Mouse (Mus musculus): Measurements from ENCODE around the gene Tapbp. TPM values are rescaled to one million over a fixed set of nuclear protein-coding genes. Genes with fewer than 3 reads are reported as not detected.

The Tapbp gene
- polyA plus RNA-seq, 1 experiment = 28.5 TPM

- Histone ChIP-seq H3K27ac (ENCODE audit: insufficient read depth, low read length) (no peak overlapping the region), H3K4me3 (replicated peaks; ENCODE audit: insufficient read depth, low read depth, low read length) (no peak overlapping the region), H3K27me3 (ENCODE audit: control insufficient read depth, insufficient read depth, low read length) (no peaks in the 10 kb centered on the region), H3K4me1 (ENCODE audit: control insufficient read depth, insufficient read depth, low read length) (peaks cover 5% of the 10 kb centered on the region; the same call in 1 of the 2 replicates)
- WGBS = 83% methylated on average over 21 of the region's 21 CpGs
- DNase-seq = no peak
- TF ChIP-seq POLR2A (IDR thresholded peaks at IDR 0.05; ENCODE audit: borderline replicate concordance, insufficient read depth, low read length) (no peak), CTCF (IDR thresholded peaks at IDR 0.05; ENCODE audit: borderline replicate concordance, insufficient read depth, low read depth, low read length) (no peak)
These were observed 19.8 kb downstream of the Tapbp start for GRCm38 (mm10) chr17:33935422-33936055.

GRCm38 (mm10) chr17:33936993-33937392 is 21.3 kb downstream of the Tapbp start:
- no peak for DNase-seq
- no peaks in the 10 kb centered on the region for H3K27me3 ChIP-seq (ENCODE audit: control insufficient read depth, insufficient read depth, low read length)
- H3K4me3 ChIP-seq (replicated peaks; ENCODE audit: insufficient read depth, low read depth, low read length) = no peak overlapping the region
- WGBS = 77% methylated on average over 15 of the region's 15 CpGs
- TF ChIP-seq POLR2A (IDR thresholded peaks at IDR 0.05; ENCODE audit: borderline replicate concordance, insufficient read depth, low read length) (no peak), CTCF (IDR thresholded peaks at IDR 0.05; ENCODE audit: borderline replicate concordance, insufficient read depth, low read depth, low read length) (no peak)
- H3K27ac ChIP-seq (ENCODE audit: insufficient read depth, low read length) = no peak overlapping the region
- peaks cover 5% of the 10 kb centered on the region; the same call in 1 of the 2 replicates for H3K4me1 ChIP-seq (ENCODE audit: control insufficient read depth, insufficient read depth, low read length)

- Histone ChIP-seq H3K4me3 (replicated peaks; ENCODE audit: insufficient read depth, low read depth, low read length) (peak overlapping the region; percentile 7), H3K27me3 (ENCODE audit: control insufficient read depth, insufficient read depth, low read length) (no peaks in the 10 kb centered on the region), H3K27ac (ENCODE audit: insufficient read depth, low read length) (no peak overlapping the region), H3K4me1 (ENCODE audit: control insufficient read depth, insufficient read depth, low read length) (peaks cover 5% of the 10 kb centered on the region; the same call in 1 of the 2 replicates)
- TF ChIP-seq CTCF (IDR thresholded peaks at IDR 0.05; ENCODE audit: borderline replicate concordance, insufficient read depth, low read depth, low read length) = no peak
- no peak for TF ChIP-seq POLR2A (IDR thresholded peaks at IDR 0.05; ENCODE audit: borderline replicate concordance, insufficient read depth, low read length)
- no peak for DNase-seq
- 83% methylated on average over 11 of the region's 11 CpGs for WGBS
These were observed 23.1 kb downstream of the Tapbp start for GRCm38 (mm10) chr17:33938783-33939182.

- peak; percentile 87 to 88 for DNase-seq
- WGBS = under 1% methylated on average over 36 of the region's 36 CpGs
- H3K27ac ChIP-seq (ENCODE audit: insufficient read depth, low read length) = peak within 1 kb of the TSS; percentile 59
- TF ChIP-seq POLR2A (IDR thresholded peaks at IDR 0.05; ENCODE audit: borderline replicate concordance, insufficient read depth, low read length) (peak; percentile 79; the same call in 1 of the 2 replicates), CTCF (IDR thresholded peaks at IDR 0.05; ENCODE audit: borderline replicate concordance, insufficient read depth, low read depth, low read length) (no peak)
- H3K4me1 ChIP-seq (ENCODE audit: control insufficient read depth, insufficient read depth, low read length) = peaks cover 5% of the 10 kb centered on the region; the same call in 1 of the 2 replicates
- peak within 1 kb of the TSS; percentile 91 for H3K4me3 ChIP-seq (replicated peaks; ENCODE audit: insufficient read depth, low read depth, low read length)
- no peaks in the 10 kb centered on the region for H3K27me3 ChIP-seq (ENCODE audit: control insufficient read depth, insufficient read depth, low read length)
These were observed 24.6 kb downstream of the Tapbp start, which contains the start of the genes Pfdn6 and Wdr46 for GRCm38 (mm10) chr17:33940206-33940805. Gene Pfdn6 (minus strand): TSS chr17:33940343. Gene Wdr46 (plus strand): TSS chr17:33940660.

- H3K27ac ChIP-seq (ENCODE audit: insufficient read depth, low read length) = no peak overlapping the region
- peaks cover 5% of the 10 kb centered on the region; the same call in 1 of the 2 replicates for H3K4me1 ChIP-seq (ENCODE audit: control insufficient read depth, insufficient read depth, low read length)
- H3K27me3 ChIP-seq (ENCODE audit: control insufficient read depth, insufficient read depth, low read length) = no peaks in the 10 kb centered on the region
- TF ChIP-seq CTCF (IDR thresholded peaks at IDR 0.05; ENCODE audit: borderline replicate concordance, insufficient read depth, low read depth, low read length) (no peak), POLR2A (IDR thresholded peaks at IDR 0.05; ENCODE audit: borderline replicate concordance, insufficient read depth, low read length) (no peak)
- DNase-seq = no peak
- 3% methylated on average over 26 of the region's 26 CpGs for WGBS
- H3K4me3 ChIP-seq (replicated peaks; ENCODE audit: insufficient read depth, low read depth, low read length) = peak overlapping the region; percentile 91
These were observed 25.3 kb downstream of the Tapbp start for GRCm38 (mm10) chr17:33940981-33941380.

- 58% methylated on average over 19 of the region's 19 CpGs for WGBS
- no peak for DNase-seq
- Histone ChIP-seq H3K27ac (ENCODE audit: insufficient read depth, low read length) (no peak overlapping the region), H3K27me3 (ENCODE audit: control insufficient read depth, insufficient read depth, low read length) (no peaks in the 10 kb centered on the region), H3K4me1 (ENCODE audit: control insufficient read depth, insufficient read depth, low read length) (peaks cover 5% of the 10 kb centered on the region; the same call in 1 of the 2 replicates), H3K4me3 (replicated peaks; ENCODE audit: insufficient read depth, low read depth, low read length) (peak overlapping the region; percentile 91)
- TF ChIP-seq CTCF (IDR thresholded peaks at IDR 0.05; ENCODE audit: borderline replicate concordance, insufficient read depth, low read depth, low read length) (no peak), POLR2A (IDR thresholded peaks at IDR 0.05; ENCODE audit: borderline replicate concordance, insufficient read depth, low read length) (no peak)
These were observed 25.7 kb downstream of the Tapbp start for GRCm38 (mm10) chr17:33941381-33941780.

GRCm38 (mm10) chr17:33943454-33943853 is 27.8 kb downstream of the Tapbp start:
- 88% methylated on average over 15 of the region's 15 CpGs for WGBS
- no peak for DNase-seq
- TF ChIP-seq CTCF (IDR thresholded peaks at IDR 0.05; ENCODE audit: borderline replicate concordance, insufficient read depth, low read depth, low read length) = no peak
- TF ChIP-seq POLR2A (IDR thresholded peaks at IDR 0.05; ENCODE audit: borderline replicate concordance, insufficient read depth, low read length) = no peak
- H3K27ac ChIP-seq (ENCODE audit: insufficient read depth, low read length) = no peak overlapping the region
- H3K4me1 ChIP-seq (ENCODE audit: control insufficient read depth, insufficient read depth, low read length) = peaks cover 5% of the 10 kb centered on the region; the same call in 1 of the 2 replicates
- no peak overlapping the region for H3K4me3 ChIP-seq (replicated peaks; ENCODE audit: insufficient read depth, low read depth, low read length)
- no peaks in the 10 kb centered on the region for H3K27me3 ChIP-seq (ENCODE audit: control insufficient read depth, insufficient read depth, low read length)

Data from cerebellum, adult 2 months (tissue).